Mouse (Mus musculus): Measurements from ENCODE around the gene Mak.
A peak's percentile ranks its signal among the peaks of the same experiment; 100 is the strongest.
"Not testable (repeated sequence)": the region's sequence is repeated elsewhere in the genome, so short reads cannot be mapped to it uniquely, and the experiment has no call there.

The Mak gene

DNA sequence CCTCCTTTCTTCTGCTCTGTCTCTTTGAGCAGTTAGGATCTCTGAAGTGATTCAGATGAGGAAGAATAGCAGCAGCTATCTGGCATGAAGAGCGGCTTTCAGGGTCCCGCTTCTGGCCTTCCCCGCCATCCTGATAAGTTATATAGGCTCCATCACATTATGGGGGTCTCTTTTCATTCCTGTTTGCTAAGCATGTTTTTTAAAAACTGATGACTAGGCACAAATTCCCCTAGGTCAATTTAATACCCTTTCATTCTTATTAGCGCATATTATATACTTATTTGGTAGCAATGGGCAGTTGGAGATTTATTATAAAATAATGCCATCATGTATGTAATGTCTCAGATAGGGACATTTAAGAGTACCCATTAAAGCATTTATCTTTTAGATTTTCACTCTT, 11.9 kb downstream of the Mak start:
- no peak for DNase-seq

DNA sequence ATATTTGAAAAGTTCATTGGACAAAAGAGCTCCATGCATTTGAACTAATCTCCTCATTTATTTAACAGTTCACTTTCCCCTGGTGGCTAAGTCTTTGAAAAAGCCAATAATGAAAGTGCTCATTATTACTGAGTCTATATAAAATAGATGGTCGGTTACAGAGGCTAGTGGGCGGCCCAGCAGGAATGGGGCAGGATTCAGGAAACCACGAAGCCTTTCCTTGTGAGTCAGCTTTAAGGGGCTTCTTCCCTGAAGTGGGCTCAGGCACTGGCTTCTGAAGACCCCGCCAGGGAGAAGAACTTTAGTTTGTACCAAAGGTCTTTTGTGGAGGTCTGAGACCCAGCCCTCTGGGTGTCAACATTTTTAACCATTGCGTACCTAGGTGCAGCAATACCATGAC, 27.5 kb downstream of the Mak start:
- DNase-seq = peak; percentile 5

DNA sequence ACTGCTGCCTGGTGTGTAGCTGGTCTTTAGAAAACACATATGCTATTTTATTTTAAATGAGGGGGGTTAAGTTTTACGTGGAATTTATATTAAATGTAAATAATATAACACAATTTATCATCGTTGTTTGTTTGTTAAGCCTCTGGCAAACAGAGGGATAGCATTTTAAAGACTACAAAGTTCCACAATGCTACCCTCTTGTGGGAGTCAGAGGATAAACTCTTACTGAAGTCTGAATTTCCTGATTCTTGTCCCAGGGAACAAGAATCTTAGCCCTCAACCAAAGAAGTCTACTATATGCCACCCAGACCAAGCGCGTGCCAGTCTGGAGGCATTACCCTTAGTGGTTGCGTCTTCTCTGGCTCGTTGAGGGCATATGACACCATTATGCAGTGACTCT, 32.2 kb downstream of the Mak start:
- DNase-seq = no peak

DNA sequence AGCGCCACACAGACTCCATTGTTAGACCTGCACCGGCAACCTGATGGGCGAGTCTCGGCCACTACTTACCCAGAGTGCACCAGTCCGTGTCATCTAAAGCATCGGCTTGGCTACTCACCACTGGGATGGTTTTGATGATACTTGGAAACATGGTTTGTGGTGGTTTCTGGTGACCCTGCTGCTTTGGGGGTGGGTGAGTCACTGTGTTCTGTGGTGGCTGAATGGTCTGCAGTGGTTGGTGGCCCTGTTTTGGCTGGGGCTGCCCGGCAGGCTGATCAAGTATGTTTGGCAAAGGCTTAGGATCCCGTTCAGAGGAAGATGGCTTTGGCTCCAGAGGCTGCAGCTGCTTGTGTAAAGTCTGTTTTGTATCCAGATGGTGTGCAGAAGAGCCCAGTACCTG, 33.6 kb downstream of the Mak start:
- no peak for DNase-seq

DNA sequence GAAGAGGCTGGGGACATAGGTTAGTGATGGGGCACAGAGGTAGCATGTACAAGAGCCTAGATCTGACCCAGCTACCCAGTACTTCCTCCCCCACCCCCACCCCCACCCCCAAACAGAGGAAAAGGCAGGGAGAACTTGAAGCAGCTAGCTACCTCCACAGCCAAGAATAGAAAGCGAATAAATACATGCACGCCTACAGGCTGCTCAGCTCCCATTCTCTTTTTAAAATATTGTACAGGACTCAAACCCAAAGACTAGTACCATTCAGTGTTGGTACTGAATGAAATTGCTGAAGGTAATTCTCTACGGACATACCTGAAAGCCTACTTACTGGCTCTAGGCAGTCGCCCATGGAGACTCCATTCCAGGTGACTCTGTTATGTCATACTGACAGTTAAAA, 37.0 kb downstream of the Mak start:
- no peak for DNase-seq

DNA sequence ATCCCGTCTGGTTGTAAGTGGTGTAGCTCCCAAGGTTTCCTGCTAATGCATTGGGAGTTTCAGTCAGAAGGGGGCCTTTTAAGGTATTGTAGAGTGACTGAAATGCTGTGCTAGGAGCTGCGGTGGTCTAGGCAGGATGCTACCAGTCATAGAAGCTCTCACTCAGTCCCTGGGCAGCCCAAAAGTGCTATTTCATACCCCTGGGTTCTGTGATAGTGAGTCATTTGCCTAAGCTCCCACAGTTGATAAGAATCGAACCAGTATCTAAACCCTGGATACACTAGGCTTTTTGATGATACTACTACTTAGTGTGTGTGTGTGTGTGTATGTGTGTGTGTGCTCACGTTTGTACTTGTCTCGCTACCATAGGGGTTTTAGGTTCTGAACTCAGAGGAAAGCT, 49.4 kb downstream of the Mak start:
- no peak for DNase-seq

DNA sequence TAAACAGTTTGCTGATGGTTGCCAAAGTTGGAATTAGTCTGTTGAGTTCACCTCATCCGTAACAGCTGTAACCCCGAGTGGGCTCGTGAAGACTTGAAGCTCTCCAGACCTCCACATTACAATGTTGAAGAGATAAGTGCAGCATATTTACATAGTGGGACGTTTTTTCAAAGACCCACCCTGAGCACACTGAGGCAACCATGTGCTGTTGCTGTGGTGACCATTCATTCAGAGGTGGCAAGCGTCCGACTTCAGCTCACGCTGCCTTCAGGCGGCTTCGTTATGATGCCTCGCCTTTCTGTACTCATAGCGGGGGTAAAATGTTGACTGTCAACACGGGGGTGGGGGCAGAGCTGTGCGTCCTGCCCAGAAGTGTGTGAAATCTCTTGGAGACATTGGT, 57.4 kb downstream of the Mak start:
- no peak for DNase-seq

DNA sequence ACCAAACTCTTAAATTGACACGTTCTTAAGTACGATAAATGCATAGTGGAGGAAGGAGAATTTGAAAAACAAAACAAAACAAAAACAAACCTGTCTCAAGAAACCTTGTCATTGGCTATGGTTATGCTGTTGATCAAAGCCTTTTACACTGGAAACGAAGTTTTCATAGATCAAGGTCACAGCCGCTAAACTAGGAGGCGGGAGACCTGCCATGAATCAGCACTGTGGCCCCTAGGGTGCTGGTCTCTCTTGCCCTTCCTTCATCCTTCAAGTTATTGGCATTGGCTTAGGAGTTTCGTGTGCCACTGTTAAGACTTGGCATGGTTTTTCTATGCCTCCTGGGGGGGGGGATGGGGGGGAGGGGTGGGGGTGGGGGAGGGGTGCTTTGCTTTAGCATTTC, 57.9 kb downstream of the Mak start:
- DNase-seq = no peak

DNA sequence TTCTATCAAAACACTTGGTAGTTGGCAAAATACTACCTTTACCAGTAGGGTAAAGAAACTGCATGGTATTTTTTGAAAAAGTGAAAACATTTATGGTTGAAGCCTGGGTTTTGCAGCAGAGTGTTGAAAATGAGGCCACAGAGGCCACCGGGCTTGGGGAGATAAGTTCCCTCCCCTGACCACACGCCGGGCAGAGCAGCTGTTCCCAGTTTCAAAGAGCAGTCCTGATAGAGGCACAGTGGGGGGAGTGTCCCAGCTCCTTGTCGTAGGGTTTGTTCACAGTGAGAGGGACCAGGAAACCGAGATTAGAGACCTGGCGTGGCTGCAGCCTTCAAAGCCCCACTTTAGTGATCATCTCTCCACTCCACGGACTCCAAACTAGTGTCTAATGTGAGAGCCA, 59.0 kb downstream of the Mak start:
- DNase-seq = no peak

DNA sequence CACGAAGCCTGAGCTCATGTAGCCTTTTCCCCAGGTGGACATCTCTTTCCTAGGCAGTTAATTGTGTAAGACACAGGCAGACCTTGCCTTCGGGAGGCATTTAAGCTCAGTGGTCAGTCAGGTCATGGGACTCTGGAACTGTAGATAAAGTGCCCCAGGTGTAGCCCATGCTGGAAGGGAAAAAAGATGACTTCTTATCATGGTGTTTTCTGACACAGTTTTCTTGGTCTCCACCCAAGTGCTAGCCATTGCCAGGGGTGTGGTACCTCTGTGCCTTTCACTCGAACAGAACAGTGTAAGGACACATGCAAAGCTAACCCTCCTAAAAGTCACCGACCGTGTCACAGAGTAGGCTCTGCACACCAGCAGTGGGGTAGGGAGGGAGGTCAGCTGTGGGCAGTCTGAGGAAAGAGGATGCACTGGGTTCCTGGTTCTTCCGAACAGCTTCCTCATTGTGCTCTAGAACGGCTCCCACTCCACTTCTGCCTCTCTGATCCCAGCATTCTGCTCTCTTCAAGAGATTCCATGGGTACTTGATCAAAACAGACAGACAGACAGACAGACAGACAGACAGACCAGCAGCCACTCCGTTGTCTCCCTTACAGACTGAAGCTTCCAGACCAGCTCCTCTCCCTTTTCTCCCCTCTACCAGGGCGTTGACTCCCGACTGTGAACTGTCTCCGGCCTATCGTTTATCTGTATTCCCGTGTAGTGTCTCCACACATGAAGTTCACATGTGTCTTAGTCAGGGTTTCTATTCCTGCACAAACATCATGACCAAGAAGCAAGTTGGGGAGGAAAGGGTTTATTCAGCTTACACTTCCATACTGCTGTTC, 60.5 kb downstream of the Mak start:
- DNase-seq = no peak

DNA sequence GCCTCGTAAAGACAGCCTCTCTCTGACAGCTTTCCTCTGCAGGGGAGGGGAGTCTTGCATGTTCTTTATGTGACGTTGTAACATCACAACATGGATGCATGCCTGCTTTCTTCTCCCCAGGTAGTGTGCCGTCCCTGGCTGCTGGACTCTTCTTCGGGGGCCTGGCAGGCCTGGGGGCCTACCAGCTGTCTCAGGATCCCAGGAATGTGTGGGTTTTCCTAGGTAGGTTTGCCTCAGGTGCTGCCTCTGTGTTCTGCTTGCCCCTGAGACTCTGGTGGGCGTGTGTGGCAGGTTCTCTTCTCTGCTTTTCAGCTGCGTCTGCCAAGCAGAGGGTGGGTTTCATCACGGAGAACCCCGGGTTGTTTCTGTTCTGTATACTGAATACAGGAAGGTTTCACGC, 61.3 kb downstream of the Mak start:
- DNase-seq = no peak

DNA sequence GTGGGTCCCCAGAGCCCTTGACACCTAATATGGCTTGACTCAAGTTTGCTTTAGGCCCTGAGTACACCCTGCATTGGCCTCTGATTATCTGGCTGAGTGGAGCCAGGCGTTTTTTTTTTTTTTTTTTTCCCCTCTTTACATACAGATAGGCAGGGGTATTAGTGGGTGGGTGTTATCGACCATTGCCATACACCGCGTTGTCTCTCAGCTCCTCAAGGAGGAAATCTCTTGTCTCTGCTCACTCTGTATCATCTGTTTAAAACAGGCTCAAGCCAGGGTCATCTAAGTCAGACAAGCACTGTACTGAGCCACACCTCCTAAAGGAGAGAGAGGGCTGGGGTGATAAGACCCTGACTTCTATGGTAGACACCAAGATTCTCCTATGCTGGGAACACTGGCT, 61.7 kb downstream of the Mak start:
- DNase-seq = no peak

DNA sequence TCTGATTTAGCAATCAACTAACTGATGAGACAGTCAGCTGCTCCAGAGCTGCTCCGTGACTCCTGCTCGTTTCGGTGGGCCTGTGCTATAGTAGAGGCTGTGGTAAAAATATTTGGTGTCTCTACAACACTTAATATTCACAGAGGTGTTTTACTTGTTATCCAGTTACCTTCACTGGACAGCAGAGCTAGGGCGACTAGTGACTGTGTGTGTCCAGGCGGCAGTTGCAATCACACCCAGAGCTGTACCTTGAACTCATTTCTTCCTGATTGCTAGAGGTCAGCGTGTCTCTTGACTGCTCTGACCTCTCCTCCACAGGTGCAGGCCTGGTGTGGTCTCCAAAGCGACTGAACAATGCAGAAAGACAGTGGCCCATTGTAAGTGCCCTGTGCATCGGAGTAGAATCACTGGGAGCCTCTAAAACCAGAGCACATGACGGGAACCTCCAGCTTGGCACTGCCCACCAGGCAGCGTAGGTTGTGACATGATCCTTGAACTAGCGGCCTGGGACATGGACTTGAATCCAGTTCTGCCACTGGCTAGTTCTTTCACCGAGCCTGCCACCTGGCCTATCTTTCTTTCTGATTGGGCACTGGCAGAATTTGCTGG, 62.6 kb downstream of the Mak start:
- no peak for DNase-seq

DNA sequence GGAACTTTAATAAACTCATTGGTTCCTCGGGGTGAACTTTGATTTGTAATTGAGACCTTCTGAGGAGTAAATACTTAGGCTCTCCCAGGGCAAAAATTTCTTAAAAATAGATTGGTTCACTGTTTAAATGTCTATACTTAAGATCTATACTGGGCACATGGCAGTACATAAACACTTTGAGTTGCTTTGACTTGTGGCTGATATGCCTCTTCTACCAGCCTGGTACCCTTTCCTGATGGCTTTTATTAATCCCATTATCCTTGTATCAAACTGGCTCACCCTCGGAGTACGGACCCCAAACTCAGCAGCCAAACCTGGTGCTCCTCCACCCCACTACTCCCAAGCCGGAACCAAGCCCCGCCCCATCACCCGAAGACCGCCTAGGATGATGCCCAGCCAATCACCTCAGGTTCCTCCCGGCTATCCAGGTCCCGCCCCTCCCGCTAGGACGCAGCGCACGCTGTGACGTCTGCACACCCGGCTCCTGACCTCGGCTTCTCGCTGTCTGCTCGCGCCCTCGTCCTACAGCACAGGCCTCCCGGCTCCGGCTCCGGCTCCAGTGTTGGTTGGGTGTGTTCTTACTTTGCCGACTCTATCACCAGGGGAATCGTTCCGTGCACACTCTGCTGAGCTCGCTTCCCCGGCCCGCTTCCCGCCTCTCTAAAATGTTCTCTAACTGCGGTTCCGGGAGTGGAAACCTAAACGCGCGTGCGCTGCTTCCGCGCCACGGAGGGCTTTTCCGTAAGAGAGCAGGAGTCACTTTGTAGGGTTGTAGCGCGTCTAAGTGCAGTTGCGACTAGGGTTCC, 63.5 kb downstream of the Mak start, which contains the start of gene Tmem14c:
Gene Tmem14c (plus strand): TSS at position 464 of the 806 bp plus-strand sequence.
- DNase-seq = peak; percentile 96

DNA sequence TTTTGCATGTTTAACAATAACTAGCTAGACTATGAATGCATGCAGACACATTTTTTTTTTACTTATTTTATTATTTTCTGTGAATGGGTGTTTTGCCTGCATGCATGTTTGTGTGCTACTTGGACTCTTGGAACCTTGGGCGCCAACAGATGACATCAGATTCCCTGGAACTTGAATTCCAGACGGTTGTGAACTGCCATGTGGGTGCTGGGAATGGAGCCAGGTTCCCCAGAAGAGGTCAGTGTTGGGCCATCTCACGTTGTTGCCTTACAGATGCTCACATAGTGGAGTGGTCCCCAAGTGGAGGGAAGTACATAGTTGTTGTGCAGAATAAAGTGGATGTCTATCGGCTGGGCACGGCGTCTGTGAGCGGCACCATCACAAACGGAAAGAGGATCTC, 70.6 kb downstream of the Mak start:
- no peak for DNase-seq

DNA sequence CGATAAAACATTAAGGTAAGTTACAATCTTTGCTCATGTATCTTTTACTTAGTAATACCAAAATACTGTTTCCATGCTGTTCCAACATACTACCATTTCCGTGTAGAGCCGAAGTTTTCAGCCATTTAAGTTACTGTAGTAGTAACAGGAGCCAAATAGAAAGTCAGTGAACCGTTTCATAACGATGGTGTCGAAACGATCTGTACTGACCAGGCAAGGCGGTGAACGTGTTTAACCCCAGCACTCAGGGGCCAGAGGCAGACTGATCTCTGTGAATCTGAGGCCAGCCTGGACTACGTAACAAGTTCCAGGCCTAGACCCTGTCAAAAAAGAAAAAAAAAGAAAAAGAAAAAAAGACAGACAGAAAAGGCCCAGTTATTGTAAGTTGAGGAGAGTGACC, 71.2 kb downstream of the Mak start:
- no peak for DNase-seq

DNA sequence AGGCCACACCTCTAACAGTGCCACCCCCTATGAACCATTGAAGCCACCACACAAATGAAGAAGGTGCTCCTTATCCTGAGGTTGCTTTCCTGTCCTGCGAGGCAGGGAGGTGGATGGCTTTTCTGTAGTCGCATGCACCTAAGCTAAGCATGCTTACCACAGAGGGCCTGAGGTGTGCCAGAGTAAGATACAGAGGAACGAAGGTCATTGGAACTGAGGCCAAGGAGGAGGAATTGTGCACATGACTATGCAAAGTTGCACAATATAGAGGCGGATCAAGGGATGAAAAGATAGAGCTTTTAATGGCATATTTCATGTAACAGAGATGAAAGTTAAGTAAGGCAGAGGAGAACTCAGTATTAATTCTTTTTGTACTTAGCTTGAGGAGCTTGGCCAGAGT, 73.3 kb downstream of the Mak start:
- no peak for DNase-seq

DNA sequence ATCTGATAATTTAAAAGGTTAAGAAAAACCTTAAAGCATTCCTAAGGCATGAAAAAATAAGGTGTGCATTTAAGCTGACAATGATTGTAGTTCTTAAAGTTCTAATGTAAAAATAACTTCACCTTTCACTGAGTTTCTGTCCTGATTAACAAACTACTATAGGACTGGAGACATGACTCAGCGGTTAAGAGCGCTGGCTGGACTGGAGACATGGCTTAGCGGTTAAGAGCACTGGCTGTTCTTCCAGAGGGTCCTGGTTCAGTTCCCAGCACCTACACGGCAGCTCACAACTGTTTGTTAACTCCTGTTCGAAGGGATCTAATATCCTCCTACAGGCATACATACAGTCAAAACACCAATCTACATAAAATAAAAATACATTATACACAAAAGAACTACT, 77.5 kb downstream of the Mak start:
- no peak for DNase-seq

DNA sequence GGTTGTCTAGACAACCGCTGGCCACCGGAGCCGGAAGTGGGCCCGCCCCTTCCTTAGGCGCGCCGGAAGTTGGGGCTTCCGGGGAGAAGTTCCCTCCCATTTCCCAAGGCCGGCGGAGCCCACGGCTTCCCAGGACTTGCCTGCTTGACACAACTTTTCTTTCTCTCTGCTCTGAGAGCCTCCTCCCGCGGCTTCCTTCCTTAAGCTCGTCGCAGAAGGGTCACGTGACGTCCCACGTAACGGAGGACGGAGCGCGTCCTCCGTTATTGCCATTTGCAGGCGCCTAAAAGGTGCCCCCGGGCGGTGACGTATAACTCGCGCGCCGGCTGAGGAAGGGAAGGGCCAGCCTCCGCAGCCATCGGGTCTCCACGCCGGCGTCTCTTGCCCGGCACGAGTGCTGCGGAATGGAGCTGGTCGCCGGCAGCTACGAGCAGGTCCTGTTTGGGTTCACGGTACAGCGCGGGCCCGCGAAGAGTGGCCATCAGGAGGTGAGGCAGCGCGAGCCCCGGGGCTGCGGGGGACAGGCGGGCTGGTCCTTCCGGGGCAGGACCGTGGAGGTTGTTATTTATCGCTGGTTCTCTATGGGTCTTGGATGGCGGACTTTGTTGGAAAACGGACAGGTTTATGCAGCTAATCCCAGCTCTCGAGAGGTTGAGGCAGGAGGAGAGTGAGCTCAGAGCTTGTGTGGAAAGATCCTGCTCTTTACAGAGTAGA, 78.4 kb downstream of the Mak start, which contains the start of gene Pak1ip1:
Gene Pak1ip1 (plus strand): TSS at position 98 of the 714 bp plus-strand sequence.
- peak; percentile 95 for DNase-seq

DNA sequence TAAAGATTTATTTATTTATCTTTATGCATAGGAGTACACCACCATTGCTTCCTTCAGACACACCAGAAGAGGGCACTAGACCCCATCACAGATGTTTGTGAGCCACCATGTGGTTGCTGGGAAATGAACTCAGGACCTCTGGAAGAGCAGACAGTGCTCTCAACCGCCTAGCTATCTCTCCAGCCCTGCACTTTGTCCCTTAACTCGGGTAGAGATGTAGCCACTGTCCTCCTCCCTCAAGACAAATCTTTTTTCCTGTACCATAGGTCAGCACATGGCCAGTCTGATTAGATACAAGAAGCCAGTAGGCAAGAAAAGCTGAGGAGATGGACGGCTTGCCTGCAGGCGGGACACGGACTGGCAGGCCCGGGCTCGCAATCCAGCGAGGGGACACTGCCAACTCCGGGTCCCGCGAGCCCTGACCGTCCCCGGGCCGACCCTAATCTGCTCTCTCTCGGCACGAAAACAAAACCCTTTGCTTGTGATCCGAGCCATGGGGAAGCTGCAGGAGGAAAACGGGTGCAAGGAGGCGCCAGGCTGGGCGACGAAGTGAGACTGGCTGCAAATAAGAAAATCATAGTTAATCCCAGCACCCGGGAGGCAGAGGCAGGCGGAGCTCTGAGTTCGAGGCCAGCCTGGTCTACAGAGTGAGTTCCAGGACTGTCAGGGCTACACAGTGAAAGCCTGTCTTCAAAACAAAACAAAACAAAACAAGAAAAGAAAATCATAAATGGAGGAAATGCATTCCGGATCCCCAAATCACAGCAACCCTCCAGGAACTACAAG, 79.2 kb downstream of the Mak start:
- peak; percentile 34 for DNase-seq

DNA sequence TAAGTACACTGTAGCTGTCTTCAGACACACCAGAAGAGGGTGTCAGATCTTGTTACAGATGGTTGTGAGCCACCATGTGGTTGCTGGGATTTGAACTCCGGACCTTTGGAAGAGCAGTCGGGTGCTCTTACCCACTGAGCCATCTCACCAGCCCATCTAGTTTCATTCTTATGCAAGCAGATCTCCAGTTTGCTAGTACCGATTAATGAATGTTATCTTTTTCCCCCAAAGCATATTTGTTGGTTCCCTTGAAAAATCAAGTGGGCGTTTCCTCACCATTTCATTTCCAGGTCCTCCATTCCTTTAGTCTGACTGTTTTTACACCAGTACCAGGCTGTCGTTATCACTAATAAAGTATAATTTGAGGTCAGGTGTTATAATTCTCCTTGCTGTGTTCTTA, 81.0 kb downstream of the Mak start:
- DNase-seq = not testable (repeated sequence)
